Mouse (Mus musculus) liver, adult 2 months (tissue): ENCODE results near the gene Eif3d. TPM values are rescaled to one million over a fixed set of nuclear protein-coding genes. Genes with fewer than 3 reads are reported as not detected.

ENCODE experiments used
- DNase-seq: peaks from one replicate; pipeline ENCODE4 v3.0.0-alpha.2; 2011; ENCODE audit warnings: low read depth, low spot score; ENCODE audit errors: extremely low read depth
- H3K27ac ChIP-seq: fragments of 200-500 bp; replicated peaks from 2 replicates; pipeline ENCODE4 v1.5.1; 2012; ENCODE audit warnings: low read depth, mild to moderate bottlenecking, control low read depth, inconsistent platforms, low read length; ENCODE audit not compliant: insufficient read depth
- H3K27me3 ChIP-seq: fragments of 200-500 bp; 2 replicates; pipeline ENCODE4 v1.6.1; 2012; ENCODE audit warnings: mild to moderate bottlenecking, moderate library complexity, low read length, inconsistent platforms; ENCODE audit not compliant: control insufficient read depth, insufficient read depth
- H3K36me3 ChIP-seq: fragments of 200-500 bp; 2 replicates; pipeline ENCODE4 v1.6.1; 2012; ENCODE audit warnings: low read length, inconsistent platforms; ENCODE audit not compliant: control insufficient read depth, insufficient read depth
- H3K4me1 ChIP-seq: fragments of 200-500 bp; 2 replicates; pipeline ENCODE4 v1.6.1; 2011; ENCODE audit warnings: low read length; ENCODE audit not compliant: control insufficient read depth, insufficient read depth
- H3K4me3 ChIP-seq: fragments of 200-500 bp; 2 replicates; pipeline ENCODE4 v1.5.1; 2011; ENCODE audit warnings: low read depth, mild to moderate bottlenecking, control low read depth, low read length, moderate library complexity; ENCODE audit not compliant: insufficient read depth
- H3K79me2 ChIP-seq: fragments of 200-500 bp; 2 replicates; pipeline ENCODE4 v1.6.1; 2012; ENCODE audit warnings: inconsistent platforms, mild to moderate bottlenecking, low read length, moderate library complexity; ENCODE audit not compliant: control insufficient read depth, insufficient read depth
- H3K9ac ChIP-seq: fragments of 200-500 bp; 2 replicates; pipeline ENCODE4 v1.6.1; 2012; ENCODE audit warnings: low read depth, mild to moderate bottlenecking, control low read depth, inconsistent platforms, low read length
- CTCF ChIP-seq: fragments of 200-500 bp; IDR thresholded peaks from 2 replicates; pipeline ENCODE4 v1.5.1; 2011; ENCODE audit warnings: low read depth, low read length, control low read depth
- POLR2A ChIP-seq: fragments of 200-500 bp; IDR thresholded peaks from 2 replicates; pipeline ENCODE4 v1.6.1; 2011; ENCODE audit warnings: low read length, control low read depth; ENCODE audit not compliant: insufficient read depth; ENCODE audit errors: extremely low read depth
- WGBS: fragments of 180-500 bp; shearing (Covaris S2); methylation state at CpG from one replicate; pipeline ENCODE4 v1.1.7; 2018; 5-methylcytosine and 5-hydroxymethylcytosine counted together
- polyA plus RNA-seq: library from polyadenylated mRNA; depleted of rRNA; stranded (reverse); fragments of >200 nt; gene quantifications from 2 replicates; pipeline ENCODE4 v1.2.3, GENCODE M21; 2012
- total RNA-seq: library from RNA; depleted of rRNA; stranded (reverse); fragments of >200 nt; gene quantifications from 2 replicates; pipeline ENCODE4 v1.2.3, GENCODE M21; 2014

Eif3d gene
- total and polyA plus RNA-seq, 2 experiments = 57.3 to 92.9 TPM

- 42% methylated on average over 3 of the region's 3 CpGs for WGBS
- no peak overlapping the region for H3K4me3 ChIP-seq
- H3K79me2 ChIP-seq = peaks cover 5% of the 10 kb centered on the region; the same call in 1 of the 2 replicates
- H3K9ac ChIP-seq = no peak overlapping the region
- DNase-seq = no peak
- H3K27me3 ChIP-seq = no peaks in the 10 kb centered on the region
- TF ChIP-seq CTCF = no peak
- no peak for TF ChIP-seq POLR2A
- H3K4me1 ChIP-seq = peaks cover 14% of the 10 kb centered on the region; the same call in 1 of the 2 replicates
- H3K27ac ChIP-seq = no peak overlapping the region
- H3K36me3 ChIP-seq = no peaks in the 10 kb centered on the region
These were observed 37.4 kb downstream of the Eif3d start for GRCm38 (mm10) chr15:77933222-77933621.

- Histone ChIP-seq H3K36me3 (peaks cover 6% of the 10 kb centered on the region; the same call in 1 of the 2 replicates), H3K4me1 (peaks cover 23% of the 10 kb centered on the region), H3K27me3 (no peaks in the 10 kb centered on the region), H3K4me3 (no peak overlapping the region), H3K27ac (no peak overlapping the region), H3K79me2 (peaks cover 18% of the 10 kb centered on the region), H3K9ac (no peak overlapping the region)
- no peak for TF ChIP-seq POLR2A
- TF ChIP-seq CTCF = no peak
- WGBS = 77% methylated on average over 6 of the region's 6 CpGs
- DNase-seq = no peak
These were observed 39.0 kb downstream of the Eif3d start for GRCm38 (mm10) chr15:77931689-77932016.

GRCm38 (mm10) chr15:77930986-77931688, 39.5 kb downstream of the Eif3d start:
- WGBS = 67% methylated on average over 6 of the region's 6 CpGs
- Histone ChIP-seq H3K4me1 (peaks cover 23% of the 10 kb centered on the region), H3K9ac (no peak overlapping the region), H3K27ac (no peak overlapping the region), H3K36me3 (peaks cover 6% of the 10 kb centered on the region; the same call in 1 of the 2 replicates), H3K27me3 (no peaks in the 10 kb centered on the region), H3K79me2 (peaks cover 20% of the 10 kb centered on the region), H3K4me3 (no peak overlapping the region)
- no peak for DNase-seq
- TF ChIP-seq POLR2A = no peak
- no peak for TF ChIP-seq CTCF

DNA sequence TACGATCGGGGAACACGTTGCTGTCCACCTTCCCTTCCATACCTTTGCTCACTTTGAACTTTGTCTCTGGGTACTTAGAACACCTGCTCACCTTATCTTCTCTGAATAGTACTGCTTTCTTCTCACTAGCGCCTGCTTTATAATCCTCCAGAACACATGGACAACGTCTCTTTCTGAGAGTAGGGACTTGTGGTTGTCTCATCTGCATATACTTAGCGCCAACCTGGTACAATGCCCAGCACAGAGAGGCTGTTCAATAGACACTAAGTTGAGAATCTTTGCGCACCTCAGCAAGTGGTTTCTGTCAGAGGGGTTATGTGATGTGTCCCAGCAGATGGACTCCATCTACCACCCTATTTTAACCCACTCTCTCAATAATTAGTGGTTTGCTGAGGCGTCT, 40.8 kb downstream of the Eif3d start:
- Histone ChIP-seq H3K36me3 (peaks cover 9% of the 10 kb centered on the region; the same call in 1 of the 2 replicates), H3K4me3 (peak overlapping the region; percentile 62), H3K4me1 (peaks cover 27% of the 10 kb centered on the region), H3K79me2 (peaks cover 20% of the 10 kb centered on the region), H3K27me3 (no peaks in the 10 kb centered on the region), H3K27ac (peak overlapping the region; percentile 95), H3K9ac (peak overlapping the region; percentile 75)
- DNase-seq = peak; percentile 77
- TF ChIP-seq CTCF = no peak
- no peak for TF ChIP-seq POLR2A
- WGBS = 23% methylated on average over 8 of the region's 8 CpGs

GRCm38 (mm10) chr15:77928673-77929331, 41.8 kb downstream of the Eif3d start, which contains the start of gene Txn2:
Gene Txn2 (minus strand): TSS chr15:77929006.
- no peaks in the 10 kb centered on the region for H3K27me3 ChIP-seq
- H3K9ac ChIP-seq = peak within 1 kb of the TSS; percentile 91
- peaks cover 30% of the 10 kb centered on the region for H3K4me1 ChIP-seq
- peaks cover 20% of the 10 kb centered on the region for H3K79me2 ChIP-seq
- DNase-seq = peak; percentile 98
- WGBS = under 1% methylated on average over 34 of the region's 34 CpGs
- peaks cover 9% of the 10 kb centered on the region; the same call in 1 of the 2 replicates for H3K36me3 ChIP-seq
- peak within 1 kb of the TSS; percentile 95 for H3K27ac ChIP-seq
- peak within 1 kb of the TSS; percentile 88 for H3K4me3 ChIP-seq
- no peak for TF ChIP-seq CTCF
- TF ChIP-seq POLR2A = peak; percentile 88
